Mouse (Mus musculus): ENCODE data around the gene Gm21988. TPM values are rescaled to one million over a fixed set of nuclear protein-coding genes. Genes with fewer than 3 reads are reported as not detected.

Gene Gm21988
- polyA plus RNA-seq, 1 experiment from 2014 or later = 10.7 TPM

DNA sequence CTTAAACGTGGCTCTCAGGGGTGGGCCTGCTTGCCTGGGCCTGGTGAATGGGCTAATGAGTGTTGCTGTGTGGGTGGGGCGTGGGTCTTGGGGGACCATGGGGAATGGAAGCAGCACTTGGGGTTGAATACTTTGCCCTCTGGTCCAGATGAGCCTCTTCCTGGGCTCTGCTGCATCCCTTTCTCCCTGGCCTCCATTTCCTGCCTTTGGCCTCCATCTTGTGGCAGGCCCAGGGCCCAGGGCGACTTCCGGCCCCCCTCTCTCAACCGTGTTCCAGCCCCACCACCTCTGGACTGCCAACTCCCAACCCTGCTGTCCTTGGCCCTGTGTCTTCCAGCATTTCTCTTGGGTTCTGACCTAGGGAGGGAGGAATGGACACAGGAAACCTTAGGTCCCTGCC, 5.6 kb downstream of the Gm21988 start:
- Histone ChIP-seq H3K36me3 (replicated peaks) (peaks cover 22% of the 10 kb centered on the region), H3K27me3 (replicated peaks; ENCODE audit: low read depth, poor library complexity, severe bottlenecking) (peaks cover 32% of the 10 kb centered on the region), H3K4me1 (peaks cover 79% of the 10 kb centered on the region), H3K4me3 (0 out of 2 replicates have a peak overlapping the region, but pooled peaks have one; percentile 21), H3K27ac (replicated peaks) (peak overlapping the region; percentile 87), H3K9me3 (no peaks in the 10 kb centered on the region)
- DNase-seq (ENCODE audit: low spot score) = no peak
- WGBS = 52% methylated on average over 5 of the region's 5 CpGs

- WGBS = 34% methylated on average over 8 of the region's 8 CpGs
- Histone ChIP-seq H3K4me1 (peaks cover 76% of the 10 kb centered on the region), H3K27me3 (replicated peaks; ENCODE audit: low read depth, poor library complexity, severe bottlenecking) (peaks cover 42% of the 10 kb centered on the region), H3K27ac (replicated peaks) (peak overlapping the region; percentile 87), H3K4me3 (peak overlapping the region; percentile 57), H3K36me3 (replicated peaks) (peaks cover 22% of the 10 kb centered on the region), H3K9me3 (no peaks in the 10 kb centered on the region)
- DNase-seq (ENCODE audit: low spot score) = no peak
Observed at GRCm38 (mm10) chr11:70233016-70233415, 6.6 kb downstream of the Gm21988 start.

- H3K27ac ChIP-seq (replicated peaks) = peak overlapping the region; percentile 87
- peaks cover 47% of the 10 kb centered on the region for H3K27me3 ChIP-seq (replicated peaks; ENCODE audit: low read depth, poor library complexity, severe bottlenecking)
- peak overlapping the region; percentile 57 for H3K4me3 ChIP-seq
- peak; percentile 87 for DNase-seq (ENCODE audit: low spot score)
- peaks cover 76% of the 10 kb centered on the region for H3K4me1 ChIP-seq
- 6% methylated on average over 10 of the region's 10 CpGs for WGBS
- no peaks in the 10 kb centered on the region for H3K9me3 ChIP-seq
- H3K36me3 ChIP-seq (replicated peaks) = peaks cover 22% of the 10 kb centered on the region
Observed at GRCm38 (mm10) chr11:70232546-70232945, 7.1 kb downstream of the Gm21988 start.

- Histone ChIP-seq H3K36me3 (replicated peaks) (peaks cover 13% of the 10 kb centered on the region), H3K27ac (replicated peaks) (peak overlapping the region; percentile 60; the same call in 1 of the 2 replicates), H3K27me3 (replicated peaks; ENCODE audit: low read depth, poor library complexity, severe bottlenecking) (peaks cover 70% of the 10 kb centered on the region), H3K9me3 (no peaks in the 10 kb centered on the region), H3K4me1 (peaks cover 71% of the 10 kb centered on the region), H3K4me3 (peak overlapping the region; percentile 47)
- 1% methylated on average over 32 of the region's 32 CpGs for WGBS
- peak; percentile 91 for DNase-seq (ENCODE audit: low spot score)
Observed at GRCm38 (mm10) chr11:70230239-70230727, 9.3 kb downstream of the Gm21988 start.

GRCm38 (mm10) chr11:70229260-70230010, 10.2 kb downstream of the Gm21988 start, which contains the start of gene Bcl6b:
Gene Bcl6b (minus strand): TSS chr11:70229798.
- Histone ChIP-seq H3K9me3 (no peaks in the 10 kb centered on the region), H3K4me1 (peaks cover 63% of the 10 kb centered on the region), H3K36me3 (replicated peaks) (peaks cover 4% of the 10 kb centered on the region), H3K4me3 (peak within 1 kb of the TSS; percentile 47), H3K27me3 (replicated peaks; ENCODE audit: low read depth, poor library complexity, severe bottlenecking) (peaks cover 78% of the 10 kb centered on the region), H3K27ac (replicated peaks) (peak within 1 kb of the TSS; percentile 60; the same call in 1 of the 2 replicates)
- 3% methylated on average over 39 of the region's 39 CpGs for WGBS
- DNase-seq (ENCODE audit: low spot score) = peak; percentile 52

GRCm38 (mm10) chr11:70228828-70229227, 10.8 kb downstream of the Gm21988 start:
- WGBS = 2% methylated on average over 19 of the region's 19 CpGs
- peak overlapping the region; percentile 19; the same call in 1 of the 2 replicates for H3K27ac ChIP-seq (replicated peaks)
- H3K4me1 ChIP-seq = peaks cover 57% of the 10 kb centered on the region

DNA sequence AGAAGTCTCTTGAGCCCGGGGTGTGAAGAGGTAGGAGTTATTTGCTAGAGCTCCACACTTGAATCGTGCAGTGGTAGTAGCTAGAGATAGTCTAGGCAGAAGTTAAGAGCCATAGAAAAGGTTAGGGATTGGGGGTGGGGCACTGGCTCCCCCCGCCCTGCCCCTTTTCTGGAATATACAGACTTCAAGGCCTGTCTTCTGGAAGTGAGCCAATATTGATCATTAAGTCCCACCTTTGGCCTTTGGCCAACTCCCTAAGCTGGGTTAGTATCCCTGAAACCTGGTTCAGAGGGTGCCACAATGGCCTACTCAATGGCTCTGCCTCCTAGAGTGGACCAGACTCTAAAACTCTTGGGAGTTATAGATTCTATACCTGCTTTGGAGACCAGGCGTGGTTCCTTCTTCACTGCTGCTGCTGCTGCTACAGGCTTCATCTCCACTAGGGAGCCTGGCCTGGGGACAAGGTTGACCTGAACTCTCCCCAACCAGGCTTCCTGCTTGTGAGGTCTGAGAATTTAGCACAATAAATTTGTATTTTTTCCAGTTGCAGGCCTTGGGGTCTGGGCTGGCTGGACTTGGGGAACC, 11.9 kb downstream of the Gm21988 start:
- Histone ChIP-seq H3K27me3 (replicated peaks; ENCODE audit: low read depth, poor library complexity, severe bottlenecking) (peaks cover 93% of the 10 kb centered on the region), H3K9me3 (no peaks in the 10 kb centered on the region), H3K4me1 (peaks cover 46% of the 10 kb centered on the region), H3K27ac (replicated peaks) (no peak overlapping the region), H3K36me3 (replicated peaks) (no peaks in the 10 kb centered on the region), H3K4me3 (peak overlapping the region; percentile 47; the same call in 1 of the 2 replicates)
- WGBS = 81% methylated on average over 4 of the region's 4 CpGs
- DNase-seq (ENCODE audit: low spot score) = no peak

More at GRCm38 (mm10) chr11:70228828-70229227, 10.8 kb downstream of the Gm21988 start:
- DNase-seq (ENCODE audit: low spot score) = peak; percentile 82
- peaks cover 84% of the 10 kb centered on the region for H3K27me3 ChIP-seq (replicated peaks; ENCODE audit: low read depth, poor library complexity, severe bottlenecking)
- no peaks in the 10 kb centered on the region for H3K9me3 ChIP-seq
- H3K4me3 ChIP-seq = peak overlapping the region; percentile 47
- H3K36me3 ChIP-seq (replicated peaks) = no peaks in the 10 kb centered on the region

GRCm38 (mm10) chr11:70227126-70227525, 12.5 kb downstream of the Gm21988 start:
- 41% methylated on average over 5 of the region's 5 CpGs for WGBS
- H3K4me1 ChIP-seq = peaks cover 44% of the 10 kb centered on the region
- no peaks in the 10 kb centered on the region for H3K36me3 ChIP-seq (replicated peaks)
- H3K27me3 ChIP-seq (replicated peaks; ENCODE audit: low read depth, poor library complexity, severe bottlenecking) = peaks cover 97% of the 10 kb centered on the region
- no peak for DNase-seq (ENCODE audit: low spot score)
- no peaks in the 10 kb centered on the region for H3K9me3 ChIP-seq
- peak overlapping the region; percentile 47 for H3K4me3 ChIP-seq
- H3K27ac ChIP-seq (replicated peaks) = no peak overlapping the region

DNA sequence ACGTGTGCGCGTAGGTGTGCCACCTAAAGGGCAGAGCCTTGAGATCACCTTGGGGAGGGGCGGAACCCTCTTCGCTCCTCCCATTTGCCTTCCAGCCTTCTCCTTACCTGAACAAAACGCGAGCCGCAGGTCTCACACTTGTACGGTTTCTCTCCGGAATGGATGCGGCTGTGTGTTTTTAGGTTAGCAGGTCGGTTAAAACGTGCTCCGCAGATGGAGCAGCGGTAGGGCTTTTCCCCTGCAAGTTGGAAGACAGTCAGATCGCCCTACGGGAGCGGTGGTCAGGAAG, 13.1 kb downstream of the Gm21988 start:
- peak; percentile 39 for DNase-seq (ENCODE audit: low spot score)
- H3K36me3 ChIP-seq (replicated peaks) = no peaks in the 10 kb centered on the region
- H3K4me1 ChIP-seq = peaks cover 47% of the 10 kb centered on the region
- no peaks in the 10 kb centered on the region for H3K9me3 ChIP-seq
- 3% methylated on average over 18 of the region's 18 CpGs for WGBS
- peak overlapping the region; percentile 47 for H3K4me3 ChIP-seq
- peaks cover 97% of the 10 kb centered on the region for H3K27me3 ChIP-seq (replicated peaks; ENCODE audit: low read depth, poor library complexity, severe bottlenecking)
- H3K27ac ChIP-seq (replicated peaks) = no peak overlapping the region

GRCm38 (mm10) chr11:70225798-70226601, 13.6 kb downstream of the Gm21988 start:
- Histone ChIP-seq H3K27me3 (replicated peaks; ENCODE audit: low read depth, poor library complexity, severe bottlenecking) (peaks cover 93% of the 10 kb centered on the region), H3K4me1 (peaks cover 53% of the 10 kb centered on the region), H3K4me3 (peak overlapping the region; percentile 47), H3K27ac (replicated peaks) (no peak overlapping the region), H3K36me3 (replicated peaks) (no peaks in the 10 kb centered on the region), H3K9me3 (no peaks in the 10 kb centered on the region)
- DNase-seq (ENCODE audit: low spot score) = no peak
- 14% methylated on average over 27 of the region's 27 CpGs for WGBS

GRCm38 (mm10) chr11:70223724-70224123, 15.9 kb downstream of the Gm21988 start:
- Histone ChIP-seq H3K9me3 (no peaks in the 10 kb centered on the region), H3K4me3 (no peak overlapping the region), H3K27me3 (replicated peaks; ENCODE audit: low read depth, poor library complexity, severe bottlenecking) (peaks cover 88% of the 10 kb centered on the region), H3K36me3 (replicated peaks) (no peaks in the 10 kb centered on the region), H3K27ac (replicated peaks) (0 out of 2 replicates have a peak overlapping the region, but pooled peaks have one; percentile 35), H3K4me1 (peaks cover 57% of the 10 kb centered on the region)
- 87% methylated on average over 9 of the region's 9 CpGs for WGBS
- no peak for DNase-seq (ENCODE audit: low spot score)

Measured in embryonic facial prominence, embryonic 10.5 days (tissue).